In genomic region chr2:148579564-148579963, GRCm38 (mm10) we compare ENCODE assay signal across 23 mouse cellular contexts.
DNase-seq lines count a peak whose midpoint lies in the region; ATAC-seq lines count a peak whose summit lies in the region.
"Had no signal": no experiment of that assay in that cellular context is flagged by ENCODE, and none has a peak within 500 bp of the region (broad histone marks: within the 10 kb centered on the region; RNA-seq: fewer than 3 reads in every experiment).

No protein-coding gene starts in this region.

- no peak overlapping the region for H3K27ac ChIP-seq in midbrain, embryonic 16.5 days (ENCODE audit: low read length)
- no peak overlapping the region for H3K27ac ChIP-seq in midbrain, embryonic 11.5 days (ENCODE audit: low read depth, low read length)
- H3K27ac ChIP-seq in embryonic facial prominence, embryonic 10.5 days (replicated peaks) = no peak overlapping the region
- H3K27ac ChIP-seq: embryonic facial prominence, embryonic 12.5 days; forebrain, embryonic 13.5 days; forebrain, embryonic 15.5 days had no signal

- intact Hi-C loops in heart, postnatal 25 days (cut with DNase I) = no loop called here

- no peaks in the 10 kb centered on the region for H3K27me3 ChIP-seq in midbrain, embryonic 16.5 days (ENCODE audit: control insufficient read depth, insufficient read depth, low read depth, low read length)
- H3K27me3 ChIP-seq in midbrain, embryonic 11.5 days (ENCODE audit: control insufficient read depth, insufficient read depth, low read length) = no peaks in the 10 kb centered on the region
- no peaks in the 10 kb centered on the region for H3K27me3 ChIP-seq in embryonic facial prominence, embryonic 10.5 days (replicated peaks; ENCODE audit: low read depth, poor library complexity, severe bottlenecking)
- H3K27me3 ChIP-seq: CH12.LX; embryonic facial prominence, embryonic 12.5 days; forebrain, embryonic 13.5 days; forebrain, embryonic 15.5 days had no signal

- no peak overlapping the region for H3K9ac ChIP-seq in midbrain, embryonic 16.5 days (ENCODE audit: low read depth, low read length)
- no peak overlapping the region for H3K9ac ChIP-seq in midbrain, embryonic 11.5 days (ENCODE audit: low read length)
- H3K9ac ChIP-seq: embryonic facial prominence, embryonic 12.5 days; forebrain, embryonic 13.5 days; forebrain, embryonic 15.5 days had no signal

- H3K4me2 ChIP-seq in midbrain, embryonic 16.5 days (ENCODE audit: low read length) = no peak overlapping the region
- H3K4me2 ChIP-seq in midbrain, embryonic 11.5 days = no peak overlapping the region
- H3K4me2 ChIP-seq: embryonic facial prominence, embryonic 12.5 days; forebrain, embryonic 13.5 days; forebrain, embryonic 15.5 days had no signal

- DNase-seq in heart, adult 11 months = peak; percentile 37
- DNase-seq in heart, postnatal 25 days (ENCODE audit: low spot score) = no peak
- no peak for DNase-seq in midbrain, embryonic 11.5 days (ENCODE audit: low spot score, missing footprints)
- peak; percentile 13 for DNase-seq in retina, embryonic 14.5 days (ENCODE audit: low spot score)
- no peak for DNase-seq in embryonic facial prominence, embryonic 10.5 days (ENCODE audit: low spot score)
- no peak for DNase-seq in urinary bladder, postnatal 4 days (ENCODE audit: low spot score in 2 of 2)
- DNase-seq: adrenal gland, adult 2 months; adrenal gland, postnatal 10 days; adrenal gland, postnatal 25 days; cerebellum, adult 11 months; cerebellum, adult 18-20 months; cerebellum, adult 8-10 months; cerebellum, adult 9-11 months; cerebellum, postnatal 14 days; cerebellum, postnatal 36 days; embryo, embryonic 11 days had no signal

- ATAC-seq in midbrain, embryonic 16.5 days = peak; percentile 64
- ATAC-seq in midbrain, embryonic 11.5 days (ENCODE audit: low FRiP score) = no peak
- ATAC-seq: CD4-positive, CD25-positive, alpha-beta regulatory T cell, adult 4 months; forebrain, embryonic 13.5 days; forebrain, embryonic 15.5 days had no signal

- H3K4me1 ChIP-seq in midbrain, embryonic 16.5 days (ENCODE audit: control insufficient read depth, insufficient read depth, low read length) = no peaks in the 10 kb centered on the region
- H3K4me1 ChIP-seq in midbrain, embryonic 11.5 days (ENCODE audit: control insufficient read depth, insufficient read depth, low read length) = no peaks in the 10 kb centered on the region
- no peaks in the 10 kb centered on the region for H3K4me1 ChIP-seq in embryonic facial prominence, embryonic 10.5 days
- H3K4me1 ChIP-seq: embryonic facial prominence, embryonic 12.5 days; forebrain, embryonic 13.5 days; forebrain, embryonic 15.5 days had no signal

- H3K36me3 ChIP-seq in midbrain, embryonic 16.5 days (ENCODE audit: control insufficient read depth, insufficient read depth, low read length) = no peaks in the 10 kb centered on the region
- H3K36me3 ChIP-seq in midbrain, embryonic 11.5 days (ENCODE audit: control insufficient read depth, insufficient read depth, low read length) = no peaks in the 10 kb centered on the region
- no peaks in the 10 kb centered on the region for H3K36me3 ChIP-seq in embryonic facial prominence, embryonic 10.5 days (replicated peaks)
- H3K36me3 ChIP-seq: embryonic facial prominence, embryonic 12.5 days; forebrain, embryonic 15.5 days; G1E had no signal

- H3K4me3 ChIP-seq in midbrain, embryonic 16.5 days (ENCODE audit: low read depth, low read length) = no peak overlapping the region
- H3K4me3 ChIP-seq in midbrain, embryonic 11.5 days (ENCODE audit: low read depth, low read length) = no peak overlapping the region
- no peak overlapping the region for H3K4me3 ChIP-seq in embryonic facial prominence, embryonic 10.5 days
- H3K4me3 ChIP-seq: embryonic facial prominence, embryonic 12.5 days; forebrain, embryonic 13.5 days; forebrain, embryonic 15.5 days had no signal

- no peaks in the 10 kb centered on the region for H3K9me3 ChIP-seq in midbrain, embryonic 16.5 days (replicated peaks; ENCODE audit: control insufficient read depth, low read length, poor library complexity, severe bottlenecking)
- H3K9me3 ChIP-seq in midbrain, embryonic 11.5 days (ENCODE audit: control insufficient read depth, low read length) = no peaks in the 10 kb centered on the region
- no peaks in the 10 kb centered on the region for H3K9me3 ChIP-seq in embryonic facial prominence, embryonic 10.5 days
- H3K9me3 ChIP-seq: embryonic facial prominence, embryonic 12.5 days; forebrain, embryonic 13.5 days; forebrain, embryonic 15.5 days had no signal

- 28% methylated on average over 2 of the region's 2 CpGs for WGBS in midbrain, embryonic 16.5 days
- 19% methylated on average over 2 of the region's 2 CpGs for WGBS in midbrain, embryonic 11.5 days
- WGBS in embryonic facial prominence, embryonic 10.5 days = 33% methylated on average over 2 of the region's 2 CpGs

Comparison
In these comparisons a context has a peak if more than half of its experiments do, and no peak if none do; other contexts are left out.
1. DNase-seq: peak in heart, adult 11 months (single experiment) and retina, embryonic 14.5 days (single experiment); none in heart, postnatal 25 days (single experiment), midbrain, embryonic 11.5 days (single experiment), embryonic facial prominence, embryonic 10.5 days (single experiment) and urinary bladder, postnatal 4 days (0 of 2).